Mouse (Mus musculus) forebrain, embryonic 12.5 days (tissue): ENCODE results near the gene Kank2. TPM values are rescaled to one million over a fixed set of nuclear protein-coding genes. Genes with fewer than 3 reads are reported as not detected.

Experiments used
- ATAC-seq: fragments of 200-750 bp; cut with Nextera tagmentation; 2 replicates; pipeline ENCODE4 v1.8.0; 2017; ENCODE audit warnings: moderate TSS enrichment; ENCODE audit not compliant: low FRiP score
- H3K27ac ChIP-seq: fragments of 300-500 bp; sonication (generic); 2 replicates; pipeline ENCODE4 v1.5.1; 2016; ENCODE audit warnings: mild to moderate bottlenecking
- H3K27me3 ChIP-seq: fragments of 300-500 bp; sonication (generic); 2 replicates; pipeline ENCODE4 v1.6.1; 2016; ENCODE audit warnings: mild to moderate bottlenecking
- H3K36me3 ChIP-seq: fragments of 300-500 bp; sonication (generic); replicated peaks from 2 replicates; pipeline ENCODE4 v1.6.1; 2016; ENCODE audit warnings: mild to moderate bottlenecking
- H3K4me1 ChIP-seq: fragments of 300-500 bp; sonication (generic); 2 replicates; pipeline ENCODE4 v1.6.1; 2016
- H3K4me2 ChIP-seq: fragments of 300-500 bp; sonication (generic); 2 replicates; pipeline ENCODE4 v1.6.1; 2016; ENCODE audit warnings: mild to moderate bottlenecking, moderate library complexity
- H3K4me3 ChIP-seq: fragments of 300-500 bp; sonication (generic); replicated peaks from 2 replicates; pipeline ENCODE4 v1.5.1; 2016; ENCODE audit warnings: mild to moderate bottlenecking
- H3K9ac ChIP-seq: fragments of 300-500 bp; sonication (generic); 2 replicates; pipeline ENCODE4 v1.6.1; 2016; ENCODE audit warnings: mild to moderate bottlenecking
- H3K9me3 ChIP-seq: fragments of 300-500 bp; sonication (generic); 2 replicates; pipeline ENCODE4 v1.6.1; 2016
- WGBS: fragments of 180-500 bp; shearing (Covaris S2); methylation state at CpG from one replicate; pipeline ENCODE4 v1.1.7; 2016; 5-methylcytosine and 5-hydroxymethylcytosine counted together
- polyA plus RNA-seq: library from polyadenylated mRNA; unstranded; fragments of >200 nt; fragmentation: Nextera tagmentation; extraction: Ambion mirVana; gene quantifications from 2 replicates; pipeline ENCODE4 v1.2.1, GENCODE M21; 2016

Kank2 gene
- 6.1 and 6.2 TPM in 2 replicates for polyA plus RNA-seq

DNA sequence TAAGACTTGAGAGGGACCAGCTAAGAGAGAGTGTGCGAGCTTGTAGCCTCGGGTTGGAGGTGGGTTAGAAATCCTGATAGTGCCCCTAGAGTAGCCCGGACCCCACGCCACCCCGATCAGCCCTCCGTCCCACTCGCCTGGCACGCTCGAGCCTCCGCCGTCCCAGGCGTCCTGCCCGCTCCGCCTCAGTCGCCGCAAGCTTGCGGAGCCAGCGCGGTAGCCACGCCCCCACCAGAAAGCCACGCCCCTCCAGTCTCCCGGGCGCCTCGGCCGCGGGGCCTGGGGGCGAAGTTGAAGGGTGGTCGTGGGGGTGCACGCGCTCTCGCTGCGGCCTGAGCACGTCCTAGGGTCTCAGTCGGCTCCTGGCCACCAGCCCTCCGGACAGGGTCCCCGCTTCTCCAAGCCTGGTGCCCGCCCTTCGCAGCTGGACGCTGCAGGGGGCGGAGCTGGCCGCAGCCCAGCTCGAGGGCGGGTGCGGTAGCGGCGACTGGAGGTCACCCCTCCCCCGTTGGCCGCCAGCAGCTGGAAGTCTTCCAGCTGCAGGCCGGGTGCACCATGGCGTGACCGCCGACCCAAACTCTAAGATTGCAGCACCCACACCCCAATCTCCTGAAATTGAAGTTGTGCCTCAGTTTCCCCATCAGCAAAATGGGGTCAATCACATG lies at the start of gene Kank2:
Gene Kank2 (minus strand): TSS at position 400 of the 665 bp plus-strand sequence.
- Histone ChIP-seq H3K9me3 (no peaks in the 10 kb centered on the region), H3K4me1 (peaks cover 22% of the 10 kb centered on the region), H3K27ac (peak within 1 kb of the TSS; percentile 75), H3K27me3 (peaks cover 3% of the 10 kb centered on the region; the same call in 1 of the 2 replicates), H3K4me2 (peak within 1 kb of the TSS; percentile 88), H3K36me3 (peaks cover 12% of the 10 kb centered on the region), H3K4me3 (peak within 1 kb of the TSS; percentile 74), H3K9ac (peak within 1 kb of the TSS; percentile 72)
- ATAC-seq: peak; percentile 87
- WGBS: under 1% methylated on average over 51 of the region's 52 CpGs

GRCm38 (mm10) chr9:21847926-21848325 lies 49.4 kb upstream of the Kank2 start:
- Histone ChIP-seq H3K4me2 (no peak overlapping the region), H3K27ac (0 out of 2 replicates have a peak overlapping the region, but pooled peaks have one; percentile 31)
- no peak for ATAC-seq

DNA sequence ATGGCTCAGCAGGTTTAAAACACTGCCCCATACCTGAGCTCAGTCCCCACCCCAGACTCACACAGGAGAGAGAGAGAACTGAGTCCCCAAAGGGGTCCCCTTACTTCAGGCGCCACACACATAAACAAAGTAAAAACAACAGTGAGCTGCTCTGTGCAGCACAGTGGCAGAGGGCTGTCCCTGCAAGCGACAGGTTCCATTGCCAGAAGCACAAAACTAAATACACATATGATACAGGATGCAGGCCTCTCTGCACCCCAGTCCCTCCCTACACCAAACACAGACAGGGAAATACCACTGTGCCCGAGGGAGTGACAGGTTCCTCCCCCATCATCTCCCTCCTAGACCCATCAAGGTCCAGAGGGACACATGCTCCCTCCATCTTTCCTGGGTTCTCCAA lies 48.9 kb upstream of the Kank2 start:
- Histone ChIP-seq H3K36me3 (0 out of 2 replicates have a peak, but pooled peaks cover 4% of the 10 kb centered on the region), H3K4me3 (no peak overlapping the region), H3K9ac (no peak overlapping the region), H3K9me3 (no peaks in the 10 kb centered on the region), H3K4me1 (peaks cover 27% of the 10 kb centered on the region), H3K27me3 (peaks cover 5% of the 10 kb centered on the region; the same call in 1 of the 2 replicates), H3K27ac (0 out of 2 replicates have a peak overlapping the region, but pooled peaks have one; percentile 19), H3K4me2 (no peak overlapping the region)
- no peak for ATAC-seq
- 27% methylated on average over 3 of the region's 3 CpGs for WGBS

More at GRCm38 (mm10) chr9:21847926-21848325, 49.4 kb upstream of the Kank2 start:
- H3K9ac ChIP-seq: 0 out of 2 replicates have a peak overlapping the region, but pooled peaks have one; percentile 7
- peaks cover 27% of the 10 kb centered on the region for H3K4me1 ChIP-seq
- no peak overlapping the region for H3K4me3 ChIP-seq
- no peaks in the 10 kb centered on the region for H3K9me3 ChIP-seq
- WGBS: 16% methylated on average over 10 of the region's 10 CpGs
- peaks cover 5% of the 10 kb centered on the region; the same call in 1 of the 2 replicates for H3K27me3 ChIP-seq
- 0 out of 2 replicates have a peak, but pooled peaks cover 4% of the 10 kb centered on the region for H3K36me3 ChIP-seq

GRCm38 (mm10) chr9:21846755-21847341 lies 48.3 kb upstream of the Kank2 start:
- ATAC-seq: no peak
- Histone ChIP-seq H3K9me3 (no peaks in the 10 kb centered on the region), H3K4me3 (no peak overlapping the region), H3K27me3 (no peaks in the 10 kb centered on the region), H3K36me3 (0 out of 2 replicates have a peak, but pooled peaks cover 4% of the 10 kb centered on the region), H3K4me2 (peak overlapping the region; percentile 10; the same call in 1 of the 2 replicates), H3K4me1 (peaks cover 23% of the 10 kb centered on the region), H3K27ac (0 out of 2 replicates have a peak overlapping the region, but pooled peaks have one; percentile 13), H3K9ac (peak overlapping the region; percentile 40; the same call in 1 of the 2 replicates)
- WGBS: 26% methylated on average over 11 of the region's 11 CpGs

DNA sequence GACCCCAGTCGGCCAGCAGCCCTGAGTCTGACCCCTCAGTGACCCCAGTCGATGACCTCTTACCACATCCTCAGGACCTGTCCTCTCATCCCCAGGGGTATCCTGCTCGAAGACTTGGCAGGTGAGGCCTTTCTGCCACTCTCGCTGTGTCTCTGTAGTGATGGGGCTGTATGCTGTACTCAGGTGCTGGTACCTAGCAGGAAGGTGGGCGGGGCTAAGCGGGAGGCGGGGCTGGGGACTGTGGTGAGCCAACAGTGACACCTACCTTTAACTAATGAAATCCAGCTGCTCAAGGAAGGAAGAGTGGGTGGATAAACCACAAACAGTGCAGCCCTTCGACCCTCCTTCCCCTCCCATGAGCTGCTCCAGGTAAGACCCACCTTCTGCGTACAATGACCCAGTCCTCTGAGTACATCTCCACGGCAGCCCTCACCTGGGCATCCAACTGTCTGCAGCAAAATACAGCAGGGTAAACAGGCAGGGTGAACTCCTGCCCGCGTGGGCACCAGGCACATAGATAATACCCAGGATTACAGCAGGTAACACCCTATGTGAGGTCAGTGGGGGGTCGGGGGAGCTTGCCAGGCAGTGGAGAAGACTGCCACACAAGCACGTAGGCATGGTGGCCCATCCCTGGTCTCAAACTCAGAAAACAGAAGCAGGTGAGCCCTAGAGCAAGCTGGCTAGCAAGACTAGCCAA lies 47.0 kb upstream of the Kank2 start:
- H3K27ac ChIP-seq: no peak overlapping the region
- no peak overlapping the region for H3K4me3 ChIP-seq
- no peak overlapping the region for H3K4me2 ChIP-seq
- H3K27me3 ChIP-seq: no peaks in the 10 kb centered on the region
- 0 out of 2 replicates have a peak, but pooled peaks cover 4% of the 10 kb centered on the region for H3K36me3 ChIP-seq
- H3K9me3 ChIP-seq: no peaks in the 10 kb centered on the region
- peaks cover 22% of the 10 kb centered on the region for H3K4me1 ChIP-seq
- no peak for ATAC-seq
- 62% methylated on average over 14 of the region's 14 CpGs for WGBS
- H3K9ac ChIP-seq: no peak overlapping the region

- Histone ChIP-seq H3K36me3 (peaks cover 14% of the 10 kb centered on the region; the same call in 1 of the 2 replicates), H3K27ac (no peak overlapping the region), H3K9ac (no peak overlapping the region), H3K27me3 (no peaks in the 10 kb centered on the region), H3K4me1 (peaks cover 16% of the 10 kb centered on the region), H3K4me2 (no peak overlapping the region), H3K9me3 (no peaks in the 10 kb centered on the region), H3K4me3 (no peak overlapping the region)
- ATAC-seq: no peak
- 92% methylated on average over 6 of the region's 6 CpGs for WGBS
Observed at GRCm38 (mm10) chr9:21843086-21843485, 44.5 kb upstream of the Kank2 start.

DNA sequence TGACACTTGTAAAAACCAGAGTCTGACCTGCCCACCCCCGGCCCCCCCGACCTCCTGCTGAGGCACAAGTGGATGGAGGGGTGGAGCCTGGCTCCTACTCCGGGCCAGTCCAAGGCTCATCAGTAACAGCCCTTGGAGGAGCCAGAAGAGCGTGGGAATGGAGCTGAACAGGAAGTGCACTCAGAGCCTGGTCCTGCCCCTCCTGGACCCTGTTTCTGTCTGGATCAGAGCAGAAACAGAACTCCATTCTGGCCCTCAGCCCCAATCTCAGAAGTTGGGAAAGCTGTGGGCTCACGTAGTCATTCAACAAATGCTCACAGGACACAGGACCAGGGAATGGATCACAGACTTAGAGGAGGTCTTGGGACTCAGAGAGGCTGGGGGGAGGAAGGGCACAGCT lies 43.8 kb upstream of the Kank2 start:
- 57% methylated on average over 5 of the region's 5 CpGs for WGBS
- Histone ChIP-seq H3K4me2 (no peak overlapping the region), H3K9me3 (no peaks in the 10 kb centered on the region), H3K9ac (no peak overlapping the region), H3K4me1 (peaks cover 9% of the 10 kb centered on the region), H3K27me3 (no peaks in the 10 kb centered on the region), H3K4me3 (no peak overlapping the region), H3K27ac (no peak overlapping the region), H3K36me3 (peaks cover 14% of the 10 kb centered on the region; the same call in 1 of the 2 replicates)
- no peak for ATAC-seq

GRCm38 (mm10) chr9:21841340-21841739 lies 42.8 kb upstream of the Kank2 start:
- no peaks in the 10 kb centered on the region for H3K27me3 ChIP-seq
- H3K4me3 ChIP-seq: no peak overlapping the region
- H3K4me2 ChIP-seq: no peak overlapping the region
- no peaks in the 10 kb centered on the region for H3K4me1 ChIP-seq
- H3K9ac ChIP-seq: no peak overlapping the region
- H3K9me3 ChIP-seq: no peaks in the 10 kb centered on the region
- peaks cover 14% of the 10 kb centered on the region; the same call in 1 of the 2 replicates for H3K36me3 ChIP-seq
- H3K27ac ChIP-seq: no peak overlapping the region
- WGBS: 95% methylated on average over 6 of the region's 6 CpGs
- ATAC-seq: no peak

- WGBS: 59% methylated on average over 8 of the region's 8 CpGs
- Histone ChIP-seq H3K9ac (no peak overlapping the region), H3K36me3 (peaks cover 14% of the 10 kb centered on the region; the same call in 1 of the 2 replicates), H3K4me1 (no peaks in the 10 kb centered on the region), H3K27me3 (no peaks in the 10 kb centered on the region), H3K9me3 (no peaks in the 10 kb centered on the region), H3K27ac (no peak overlapping the region), H3K4me3 (no peak overlapping the region), H3K4me2 (no peak overlapping the region)
- 0 out of 2 replicates have a peak, but pooled peaks have one; percentile 41 for ATAC-seq
Observed at GRCm38 (mm10) chr9:21840115-21840787, 41.7 kb upstream of the Kank2 start.

DNA sequence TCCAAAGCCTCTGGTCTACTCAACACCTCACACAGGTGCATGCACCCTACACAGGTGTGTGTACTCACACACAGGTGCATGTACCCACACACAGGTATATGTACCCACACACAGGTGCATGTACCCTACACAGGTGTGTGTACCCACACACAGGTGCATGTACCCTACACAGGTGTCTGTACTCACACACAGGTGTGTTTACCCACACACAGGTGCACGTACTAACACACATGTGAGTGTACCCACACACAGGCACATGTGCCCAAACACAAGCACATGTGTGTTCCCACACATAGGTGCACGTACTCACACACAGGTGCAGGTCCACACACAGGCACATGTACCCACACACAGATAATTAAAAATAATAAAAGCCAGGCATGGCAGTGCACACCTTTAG lies 39.1 kb upstream of the Kank2 start:
- WGBS: 91% methylated on average over 2 of the region's 2 CpGs

DNA sequence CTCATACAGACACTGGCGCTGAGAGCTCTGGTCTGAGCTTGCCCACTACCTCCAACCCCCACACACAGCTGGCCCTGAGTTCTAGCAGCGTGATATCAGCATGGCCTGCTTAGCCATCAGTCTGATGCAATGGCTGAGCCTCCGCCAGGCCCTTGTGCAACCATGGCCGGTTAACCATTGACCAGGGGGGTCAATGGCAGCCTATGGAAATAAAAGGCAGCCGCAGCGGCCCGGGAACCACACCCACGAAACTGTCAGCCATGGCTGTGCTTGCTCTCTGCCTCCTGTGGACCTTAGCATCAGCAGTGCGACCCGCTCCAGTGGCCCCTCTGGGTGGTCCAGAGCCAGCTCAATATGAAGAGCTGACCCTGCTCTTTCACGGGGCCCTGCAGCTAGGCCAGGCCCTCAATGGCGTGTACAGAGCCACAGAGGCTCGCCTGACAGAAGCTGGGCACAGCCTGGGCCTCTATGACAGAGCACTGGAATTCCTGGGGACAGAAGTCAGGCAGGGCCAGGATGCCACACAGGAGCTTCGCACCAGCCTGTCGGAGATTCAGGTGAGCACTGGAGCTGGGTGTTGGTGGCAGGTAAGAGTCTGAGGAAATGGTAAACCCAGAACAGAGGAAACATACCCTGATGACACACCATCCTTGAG lies 36.8 kb upstream of the Kank2 start, which contains the start of gene Angptl8:
Gene Angptl8 (plus strand): TSS at position 253 of the 655 bp plus-strand sequence.
- H3K36me3 ChIP-seq: peaks cover 10% of the 10 kb centered on the region
- H3K9me3 ChIP-seq: no peaks in the 10 kb centered on the region
- H3K27ac ChIP-seq: no peak within 1 kb of the TSS
- no peak for ATAC-seq
- no peak within 1 kb of the TSS for H3K4me2 ChIP-seq
- H3K4me3 ChIP-seq: no peak within 1 kb of the TSS
- H3K4me1 ChIP-seq: no peaks in the 10 kb centered on the region
- no peaks in the 10 kb centered on the region for H3K27me3 ChIP-seq
- 85% methylated on average over 15 of the region's 15 CpGs for WGBS
- H3K9ac ChIP-seq: no peak within 1 kb of the TSS

More for the DNA sequence above, 39.1 kb upstream of the Kank2 start:
- Histone ChIP-seq H3K27me3 (no peaks in the 10 kb centered on the region), H3K4me1 (no peaks in the 10 kb centered on the region), H3K4me2 (no peak overlapping the region), H3K4me3 (no peak overlapping the region), H3K36me3 (peaks cover 10% of the 10 kb centered on the region; the same call in 1 of the 2 replicates), H3K27ac (no peak overlapping the region), H3K9ac (no peak overlapping the region), H3K9me3 (no peaks in the 10 kb centered on the region)
- no peak for ATAC-seq
